Mouse (Mus musculus) E14TG2a.4 (cell line): ENCODE measurements around the gene Gm20388.

Experiments used
- CTCF ChIP-seq: conservative IDR thresholded peaks from 2 replicates; pipeline ENCODE4 v1.5.1; 2014; ENCODE audit warnings: low read length
- NANOG ChIP-seq: IDR thresholded peaks from 2 replicates; pipeline ENCODE4 v1.6.1; 2014; ENCODE audit warnings: borderline replicate concordance, low read length, mixed read lengths

GRCm38 (mm10) chr8:122719500-122720065 lies 2808.9 kb downstream of the Gm20388 start:
- TF ChIP-seq CTCF (peak; percentile 16), NANOG (no peak)
